Mouse (Mus musculus): ENCODE measurements at regions not wholly inside any gene's neighbourhood (a gene's known extent, or its start where the extent isn't known, plus 50 kb on each side); places are given as distances from the start of the nearest gene placed in this dataset.

DNA sequence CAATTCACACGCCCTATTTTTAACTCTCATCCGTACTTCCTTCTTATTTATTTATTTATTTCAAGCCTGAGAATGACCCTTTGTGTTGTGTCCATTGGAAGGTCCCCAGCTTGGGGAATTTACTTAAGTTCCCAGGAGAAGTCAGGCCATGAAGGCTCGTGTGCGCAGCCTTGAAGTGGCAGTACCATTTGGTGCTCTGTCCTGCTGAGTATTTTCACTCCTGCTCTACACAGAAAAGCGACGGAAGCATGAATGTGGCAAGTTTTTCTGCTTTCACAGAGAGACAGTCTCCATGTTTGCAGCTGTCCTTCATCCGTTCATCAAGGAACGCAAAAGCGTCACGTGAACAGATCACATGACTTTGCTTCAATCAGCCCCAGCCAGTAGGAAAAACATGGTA is 610.2 kb upstream of the Clint1 start:
- no peak for ATAC-seq (ENCODE audit: low TSS enrichment)

DNA sequence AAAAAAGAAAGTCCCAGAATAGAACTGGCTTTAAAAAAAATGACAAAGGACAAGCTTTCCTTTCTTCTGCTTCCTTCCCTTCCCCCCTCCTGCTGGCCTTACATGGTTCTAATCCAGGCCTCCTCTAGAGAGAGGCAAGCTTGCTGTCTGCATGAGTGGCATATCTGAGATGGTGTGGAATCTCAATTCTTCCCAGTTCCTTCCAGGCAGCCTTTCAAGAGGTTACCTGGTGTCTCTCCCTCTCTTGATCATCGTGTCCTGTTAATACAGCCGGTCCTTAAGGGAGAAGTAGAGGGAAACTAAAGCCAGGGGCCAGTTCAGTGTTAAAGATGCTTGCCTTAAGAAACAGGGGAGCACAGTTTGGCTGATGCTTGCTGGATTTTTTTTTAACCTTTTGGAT is 607.1 kb upstream of the Clint1 start:
- no peak for ATAC-seq (ENCODE audit: low TSS enrichment)

DNA sequence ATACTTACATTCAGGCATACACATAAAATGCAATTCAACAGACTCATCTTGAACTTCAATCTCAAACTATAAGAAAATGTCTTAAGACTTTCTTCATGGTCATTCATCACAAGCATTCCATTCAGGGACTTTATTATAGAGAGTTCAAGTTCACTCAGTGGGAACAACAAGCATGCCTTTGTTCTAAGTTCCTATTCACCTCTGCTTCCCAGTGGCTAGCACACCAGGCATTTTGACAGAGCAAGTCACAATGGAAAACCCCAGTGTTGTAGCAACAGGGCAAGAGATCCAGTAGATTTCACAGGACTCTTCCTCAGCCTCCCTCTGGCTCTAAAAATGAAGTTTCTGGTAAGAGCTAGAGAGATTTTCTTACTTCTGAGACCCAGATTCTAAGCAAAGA is 595.8 kb upstream of the Clint1 start:
- ATAC-seq (ENCODE audit: low TSS enrichment) = no peak

DNA sequence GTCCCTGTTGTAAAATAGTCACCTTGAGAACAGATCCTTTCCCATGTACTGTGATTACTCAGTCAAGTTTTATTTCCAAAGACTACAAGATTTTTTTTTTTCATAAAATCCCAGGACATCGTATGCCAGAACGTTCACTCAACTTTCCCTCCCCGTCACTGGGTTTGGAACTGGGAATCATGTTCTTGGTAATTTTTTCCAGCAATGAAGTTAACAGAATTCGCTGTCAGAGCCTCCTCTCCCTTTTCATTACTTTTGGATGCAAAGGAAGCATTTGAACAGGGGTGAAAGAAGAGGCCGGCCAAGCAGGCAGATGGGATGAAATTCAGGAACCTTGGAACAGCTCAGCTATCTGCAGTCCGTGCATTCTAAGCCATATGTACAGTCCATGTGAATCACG is 589.7 kb upstream of the Clint1 start:
- no peak for ATAC-seq (ENCODE audit: low TSS enrichment)

DNA sequence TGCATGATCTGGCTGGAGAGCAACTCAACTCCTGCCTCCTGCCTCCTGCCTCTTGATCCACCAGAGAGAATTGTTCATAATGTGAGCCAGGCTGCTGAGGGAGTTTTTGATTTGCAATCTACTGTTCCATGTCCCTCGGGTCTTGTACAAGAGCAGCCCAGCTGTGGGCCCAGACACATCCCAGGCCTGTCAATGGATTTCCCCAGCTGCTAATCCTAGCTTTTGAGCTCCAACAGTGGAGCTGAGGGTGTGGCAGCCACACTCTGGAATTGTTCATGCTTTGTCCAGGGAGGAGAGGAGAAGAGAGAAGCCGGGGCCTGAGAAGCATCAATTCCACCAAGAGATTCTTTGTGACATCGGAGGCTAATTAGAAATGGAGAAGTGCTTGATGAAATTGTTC is 587.9 kb upstream of the Clint1 start:
- ATAC-seq (ENCODE audit: low TSS enrichment) = no peak

DNA sequence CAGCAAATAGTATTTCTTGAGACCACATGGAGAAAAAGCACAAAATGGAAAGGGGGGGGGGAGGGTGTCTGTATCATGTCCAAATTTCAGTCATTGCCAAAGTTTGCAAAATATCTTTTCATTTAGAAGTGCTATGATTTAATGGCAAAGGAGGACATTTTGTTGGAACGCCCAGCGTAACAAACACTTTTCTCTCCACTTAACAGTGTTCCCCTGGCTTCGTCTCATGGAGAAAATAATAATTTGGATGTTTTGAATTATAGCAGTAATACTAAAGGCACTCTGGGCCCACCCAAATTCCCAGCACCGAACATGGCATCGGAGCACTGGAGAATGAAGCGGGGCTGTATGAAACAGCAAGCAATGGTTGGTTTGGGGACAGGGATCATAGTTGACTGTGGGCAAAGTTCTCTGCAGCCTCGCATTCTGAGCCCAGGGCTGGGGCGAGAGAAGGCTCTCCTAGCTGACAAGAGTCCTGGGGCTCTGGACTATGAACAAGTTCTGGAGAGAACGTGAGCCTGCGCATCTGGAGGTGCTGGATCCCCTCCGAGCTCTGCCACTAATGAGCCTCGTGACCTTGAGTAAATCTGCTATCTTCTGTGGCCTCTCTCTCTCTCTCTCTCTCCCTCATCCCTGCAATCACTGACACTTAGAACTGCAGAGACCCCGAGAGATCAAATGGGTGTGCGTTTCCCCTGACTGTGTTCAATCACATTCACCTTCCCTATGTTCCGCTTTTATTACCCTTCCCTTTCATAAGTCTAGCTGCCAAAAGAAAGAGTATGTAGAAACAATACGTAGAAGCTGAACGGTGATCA is 586.5 kb upstream of the Clint1 start:
- ATAC-seq (ENCODE audit: low TSS enrichment) = no peak

DNA sequence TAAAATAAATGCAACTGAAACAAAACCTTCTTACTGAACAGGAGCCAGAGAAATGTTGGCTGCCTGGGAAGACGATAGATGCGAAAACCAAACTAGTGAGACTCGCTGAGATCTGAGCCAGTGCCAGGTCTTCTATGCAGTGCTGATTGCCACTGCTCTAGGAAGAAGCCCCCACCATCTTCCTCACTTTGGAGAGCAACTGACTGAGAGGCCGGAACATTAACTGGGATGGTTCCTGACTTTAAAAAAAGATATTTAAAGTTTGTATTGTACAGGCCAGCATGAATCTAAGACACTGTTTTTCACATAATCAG is 585.9 kb upstream of the Clint1 start:
- ATAC-seq (ENCODE audit: low TSS enrichment) = no peak

DNA sequence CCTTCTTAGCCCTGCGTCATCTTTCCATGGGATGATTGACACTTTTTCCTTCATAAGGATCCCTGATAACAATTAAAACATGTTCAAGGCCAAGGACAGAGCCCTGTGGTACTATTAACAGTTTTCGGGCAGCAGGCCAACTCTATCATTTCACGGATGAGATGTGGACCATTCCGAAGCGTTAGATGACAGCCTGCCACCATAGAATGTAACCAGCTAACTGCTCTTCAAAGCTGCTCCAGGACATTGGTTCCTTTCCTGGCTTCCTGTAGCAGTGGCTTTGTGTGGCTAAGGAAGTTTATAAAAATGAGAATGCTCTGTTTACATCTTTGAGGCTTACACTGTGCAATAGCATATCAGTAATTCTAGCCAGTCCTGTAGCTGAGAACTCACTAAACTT is 582.6 kb upstream of the Clint1 start:
- no peak for ATAC-seq (ENCODE audit: low TSS enrichment)

DNA sequence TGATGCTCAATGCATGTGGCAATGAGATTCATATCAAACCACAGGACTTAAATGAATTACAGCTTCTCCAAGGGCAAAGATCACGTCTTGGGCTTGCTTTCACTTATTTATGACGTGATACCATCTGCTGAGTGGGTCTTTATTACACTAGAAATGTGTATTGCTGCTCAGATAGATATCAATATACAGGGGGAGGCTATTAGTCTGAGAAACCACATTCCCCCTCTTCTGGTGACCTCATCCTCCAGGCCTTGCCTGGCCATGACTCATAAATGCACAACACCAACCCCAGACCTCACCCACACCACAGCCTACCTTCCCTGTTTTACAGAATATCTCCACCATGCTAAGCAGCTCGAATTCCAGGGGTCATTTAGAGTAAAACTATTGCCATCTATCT is 580.6 kb upstream of the Clint1 start:
- no peak for ATAC-seq (ENCODE audit: low TSS enrichment)

DNA sequence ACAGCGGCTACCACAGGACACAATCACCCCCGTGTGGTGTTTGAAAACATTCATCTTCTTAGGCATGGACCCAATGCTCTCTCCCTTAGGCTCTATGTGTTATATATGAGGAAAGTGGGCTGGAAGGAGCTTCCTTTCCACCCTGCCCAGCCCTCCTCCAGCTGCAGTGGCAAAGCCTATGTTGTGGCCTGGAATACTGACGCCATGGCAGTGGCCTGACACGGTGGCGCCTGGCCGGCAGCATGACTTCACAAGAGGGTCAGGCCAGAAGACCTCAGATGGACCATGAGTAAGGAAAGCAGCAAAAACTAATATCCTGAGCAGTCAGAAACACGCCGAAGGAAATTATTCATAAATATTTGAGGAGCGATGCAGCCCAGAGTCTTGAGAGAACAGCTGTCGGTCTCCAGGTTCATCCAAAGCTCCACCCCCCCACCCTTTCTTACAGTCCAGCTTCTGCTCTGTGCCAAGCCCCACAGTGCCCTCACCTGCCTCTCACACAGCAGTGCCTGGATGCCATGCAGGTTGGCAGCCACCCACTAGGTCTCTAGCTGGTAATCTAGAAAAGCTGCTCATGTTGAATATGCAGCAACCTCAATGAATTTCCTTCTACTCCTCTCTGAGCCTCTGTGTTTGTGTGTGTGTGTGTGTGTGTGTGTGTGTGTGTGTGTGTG is 577.3 kb upstream of the Clint1 start:
- no peak for ATAC-seq (ENCODE audit: low TSS enrichment)

DNA sequence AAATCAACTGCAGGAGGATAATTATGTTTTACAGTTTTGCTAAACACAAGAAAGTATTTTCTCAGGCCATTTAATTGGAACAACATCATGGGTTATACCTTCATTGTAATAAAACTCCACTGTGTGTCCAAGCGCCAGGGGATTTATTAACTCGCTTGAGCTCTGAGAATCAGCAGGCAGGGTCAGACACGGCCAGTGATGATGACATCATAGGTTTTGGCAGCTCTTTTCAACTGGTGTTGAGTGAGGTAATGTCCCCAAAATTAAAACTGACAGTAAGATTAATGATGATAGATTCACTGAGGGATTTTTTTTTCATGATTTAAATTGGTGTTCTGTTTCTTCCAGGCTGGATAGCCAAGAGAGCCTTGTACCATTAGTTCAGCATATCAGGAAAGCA is 576.7 kb upstream of the Clint1 start:
- ATAC-seq (ENCODE audit: low TSS enrichment) = no peak

DNA sequence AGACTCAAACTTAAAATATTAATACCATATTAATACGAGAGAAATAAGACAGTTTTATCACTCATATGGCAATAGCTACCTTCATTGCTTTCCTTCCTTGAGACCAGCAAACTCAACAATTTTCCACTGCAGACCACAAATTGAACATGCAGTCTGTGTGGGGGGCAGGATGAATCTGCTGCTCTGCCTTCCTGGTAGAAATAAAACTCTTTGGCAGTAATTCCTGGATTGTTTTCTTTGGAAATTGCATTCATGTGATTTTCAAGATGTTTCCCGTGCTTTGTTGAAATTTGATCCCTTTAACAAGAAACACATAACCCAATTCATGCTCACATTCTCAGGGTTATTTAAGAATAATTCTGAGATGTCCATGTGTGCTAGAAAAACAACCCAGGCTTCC is 555.1 kb upstream of the Clint1 start:
- no peak for ATAC-seq (ENCODE audit: low TSS enrichment)

DNA sequence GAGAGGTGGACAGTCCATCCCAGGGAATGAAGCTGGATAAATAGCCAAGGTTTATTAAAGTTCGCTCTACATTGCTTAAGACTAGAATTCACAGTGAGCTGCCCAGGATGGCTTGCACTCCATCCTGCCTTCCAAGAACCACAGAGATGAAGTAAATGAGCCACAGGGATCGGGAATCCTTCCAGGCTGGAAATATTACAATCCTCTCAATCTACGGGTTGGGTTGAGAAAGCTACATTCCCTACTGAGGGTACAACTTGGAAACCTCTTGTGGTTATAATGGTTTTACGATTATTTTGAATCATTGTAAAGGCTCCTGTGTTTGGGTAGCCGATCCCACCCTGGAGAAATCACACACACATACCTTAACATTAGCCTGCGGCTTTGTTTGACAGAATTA is 539.9 kb upstream of the Clint1 start:
- ATAC-seq (ENCODE audit: low TSS enrichment) = no peak

DNA sequence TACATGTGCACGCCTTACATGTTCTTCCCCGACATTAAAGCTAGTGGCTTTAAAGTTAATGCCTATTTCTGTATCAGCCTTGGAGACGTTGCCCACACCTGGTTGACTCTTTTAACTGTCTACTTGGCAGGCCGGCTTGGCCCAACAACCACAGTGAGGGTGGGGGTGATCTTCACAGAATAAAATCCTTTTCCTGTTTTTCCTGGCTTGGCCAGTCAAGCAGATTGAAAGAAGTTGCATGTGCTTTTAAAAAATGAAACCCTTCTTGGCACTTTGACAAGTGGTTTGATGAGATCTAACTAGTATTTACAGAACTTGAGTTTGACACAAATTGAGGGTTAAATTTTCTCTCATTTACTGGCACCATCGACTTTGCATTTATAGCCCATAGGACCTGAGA is 528.1 kb upstream of the Clint1 start:
- no peak for ATAC-seq (ENCODE audit: low TSS enrichment)

DNA sequence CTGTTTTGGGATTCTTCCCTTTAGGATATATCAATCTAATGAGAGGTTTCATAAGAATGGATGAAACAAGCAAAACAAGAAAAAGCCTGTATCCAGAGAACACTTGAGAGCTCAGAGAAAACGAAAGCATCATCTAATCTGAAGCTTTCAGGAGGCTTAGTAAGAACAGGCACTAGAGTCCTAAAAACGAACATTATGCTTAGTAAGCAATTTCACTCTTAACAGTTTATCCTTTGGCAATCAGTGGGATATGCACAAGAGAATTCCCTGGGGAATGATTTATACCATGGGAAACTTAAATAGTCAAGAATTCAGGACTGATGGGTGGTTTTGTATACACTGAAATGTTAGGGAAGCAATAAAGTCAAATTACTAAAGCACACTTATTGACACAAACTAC is 521.5 kb upstream of the Clint1 start:
- ATAC-seq (ENCODE audit: low TSS enrichment) = no peak

DNA sequence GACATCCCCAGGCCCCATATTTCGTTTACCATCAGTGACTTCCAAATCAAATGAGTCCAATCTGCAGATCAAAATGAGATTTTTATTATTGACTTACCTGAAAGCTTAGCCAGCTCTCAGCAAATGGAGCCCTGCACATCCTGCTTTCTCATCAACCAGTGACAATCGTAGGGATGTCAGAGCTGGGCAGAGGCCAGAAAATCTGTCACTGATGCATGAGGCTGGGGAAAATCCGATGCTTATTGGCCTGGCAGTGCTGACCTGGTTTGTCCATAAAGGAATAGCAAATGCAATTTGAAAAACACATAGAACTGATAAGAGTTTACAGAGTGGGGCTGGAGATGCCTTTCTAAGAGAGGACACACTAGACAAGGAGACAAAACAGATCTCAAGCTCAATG is 518.1 kb upstream of the Clint1 start:
- ATAC-seq (ENCODE audit: low TSS enrichment) = no peak

DNA sequence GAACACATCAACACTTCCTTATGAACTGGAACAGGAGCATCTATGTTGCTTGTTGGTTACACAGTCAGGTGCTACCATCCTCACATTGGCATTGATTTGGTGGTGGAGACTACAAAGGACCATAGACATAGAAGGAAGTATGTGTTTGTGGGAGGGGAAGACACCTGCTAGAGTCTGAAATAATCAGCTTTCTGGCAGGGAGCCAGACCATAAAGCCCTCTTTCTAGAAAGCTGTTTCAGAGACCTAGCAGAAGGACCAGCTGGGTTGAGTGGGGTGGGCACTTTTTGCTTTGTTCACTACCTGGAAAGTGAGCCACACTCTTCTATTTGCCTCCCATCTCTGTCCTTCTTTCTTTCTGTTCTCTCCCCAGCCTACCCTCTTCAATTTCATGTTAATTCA is 502.5 kb upstream of the Clint1 start:
- no peak for ATAC-seq (ENCODE audit: low TSS enrichment)

DNA sequence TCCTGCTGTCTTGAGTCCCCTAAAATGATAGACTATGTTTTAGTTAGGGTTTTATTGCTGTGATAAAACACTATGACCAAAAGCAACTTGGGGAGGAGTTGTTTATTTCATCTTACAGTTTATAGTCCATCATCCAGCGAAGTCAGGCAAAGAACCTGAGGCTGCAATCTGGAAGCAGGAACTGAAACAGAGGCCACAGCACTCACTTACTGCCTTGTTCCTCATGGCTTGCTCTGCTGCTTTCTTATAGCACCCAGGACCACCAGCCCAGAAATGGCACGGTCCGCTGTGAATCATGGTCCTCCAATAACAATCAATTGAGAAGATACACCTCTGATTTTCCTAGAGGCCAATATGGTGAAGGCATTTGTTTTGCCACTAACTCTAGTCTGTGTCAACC is 486.5 kb upstream of the Clint1 start:
- no peak for ATAC-seq (ENCODE audit: low TSS enrichment)

DNA sequence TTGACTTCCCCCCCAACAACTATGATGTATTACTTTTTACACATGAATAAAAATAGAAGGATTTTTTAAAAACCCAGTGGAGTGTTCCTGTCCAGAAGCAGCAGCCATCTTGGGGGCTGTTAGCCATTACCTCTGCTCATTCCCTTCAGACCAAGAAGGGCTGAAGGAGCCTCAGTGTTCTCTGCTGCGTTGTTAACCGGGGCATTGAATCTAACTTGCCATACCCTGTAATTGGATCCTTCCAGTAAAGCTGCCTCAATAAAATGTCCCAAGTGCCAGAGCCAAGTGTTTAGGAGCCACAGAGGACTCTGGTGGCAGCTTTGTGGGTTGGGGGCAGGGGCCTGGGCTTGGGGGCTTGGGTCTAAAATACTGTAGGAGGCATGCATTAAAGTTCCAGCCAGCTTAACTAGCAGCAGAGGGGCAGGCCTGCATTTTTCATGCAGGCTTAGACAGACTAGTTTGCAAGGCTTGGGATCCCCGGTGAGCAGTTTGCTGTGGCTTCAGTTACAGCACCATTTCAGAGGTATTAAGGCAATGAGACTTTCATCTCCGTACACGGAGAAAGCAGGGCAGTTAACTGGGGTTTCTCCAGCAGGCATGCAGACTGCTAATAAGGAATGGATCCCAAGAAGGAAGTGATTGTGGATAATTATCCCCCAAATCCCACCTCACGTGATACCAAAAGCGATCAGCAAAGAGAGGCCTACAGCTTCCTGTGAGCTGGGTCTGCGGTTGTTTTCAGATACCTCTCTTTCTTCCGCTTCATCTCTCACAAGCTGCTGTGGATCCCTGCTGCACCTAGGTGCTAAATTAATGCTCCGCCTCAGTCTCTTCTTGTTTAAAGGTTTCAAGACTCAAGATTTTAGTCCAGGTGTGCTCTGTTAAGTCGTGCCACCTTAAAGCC is 462.4 kb upstream of the Clint1 start:
- no peak for ATAC-seq (ENCODE audit: low TSS enrichment)

DNA sequence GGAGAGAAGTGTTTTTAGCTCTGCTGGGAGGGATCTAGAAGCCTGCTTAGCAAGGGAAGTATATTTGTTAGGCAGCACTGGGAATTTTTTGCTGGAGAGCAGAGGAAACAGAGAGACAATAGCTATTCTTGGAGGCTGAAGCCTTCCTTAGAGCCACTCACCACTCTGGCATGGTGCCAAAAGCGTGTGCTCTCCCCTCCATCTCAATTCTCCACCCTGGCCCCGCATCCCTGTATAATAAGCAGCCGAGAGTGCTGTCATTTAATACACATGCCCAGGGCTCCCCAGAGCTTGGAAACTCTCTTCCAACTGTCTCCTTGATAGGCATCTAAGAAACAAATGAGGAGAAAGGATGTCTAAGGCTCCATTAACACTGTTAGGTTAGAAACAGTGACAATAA is 455.8 kb upstream of the Clint1 start:
- no peak for ATAC-seq (ENCODE audit: low TSS enrichment)

DNA sequence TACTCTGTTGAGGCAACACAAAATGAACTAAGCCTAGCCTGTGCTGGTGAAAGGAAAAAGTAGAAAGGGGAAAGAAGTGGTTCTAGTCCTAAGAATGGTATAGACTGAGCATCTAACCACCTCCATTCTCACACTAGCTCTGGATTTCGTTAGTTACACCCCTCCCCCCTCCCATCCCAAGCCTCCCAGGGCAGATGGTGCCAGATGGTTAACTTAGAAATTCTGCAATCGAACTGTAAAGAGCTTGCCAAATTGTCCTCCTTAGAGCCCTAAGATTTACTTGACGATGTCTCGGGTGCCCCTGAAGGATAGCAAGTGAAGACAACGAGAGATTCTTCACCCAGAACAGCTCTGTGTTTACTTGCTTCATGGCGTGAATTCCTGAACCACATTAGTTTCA is 453.7 kb upstream of the Clint1 start:
- peak; percentile 78 for ATAC-seq (ENCODE audit: low TSS enrichment)

DNA sequence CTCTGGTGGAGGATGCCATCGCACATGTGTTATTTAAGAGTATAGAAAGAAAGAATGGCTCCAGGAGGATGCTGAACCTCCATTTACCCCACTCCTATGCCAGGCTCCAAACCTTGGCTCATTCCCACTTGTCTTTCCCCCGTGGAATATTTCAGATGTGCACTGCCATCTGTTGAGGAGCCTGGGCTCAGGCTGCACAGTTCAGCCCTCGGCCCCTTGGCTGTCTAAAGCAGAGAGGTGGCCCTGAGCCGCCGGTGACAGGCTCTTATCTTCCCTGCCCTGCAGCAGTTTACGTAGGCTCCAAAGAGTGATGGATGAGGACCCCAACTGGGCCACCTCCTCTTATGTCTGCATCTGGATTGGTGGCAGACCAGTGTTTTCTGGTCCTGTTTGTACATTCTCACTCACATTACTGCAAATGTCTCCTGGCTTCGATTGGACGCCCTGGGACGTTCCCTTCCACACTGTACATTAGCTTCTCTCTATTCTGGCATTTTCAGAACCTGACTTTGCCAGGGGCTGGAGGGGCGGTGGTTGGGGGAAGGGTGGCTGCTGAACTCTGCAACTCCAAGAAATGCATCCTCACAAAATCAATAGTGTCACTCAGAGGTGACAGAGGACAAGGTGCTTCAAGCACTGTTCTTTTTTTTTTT is 447.3 kb upstream of the Clint1 start:
- ATAC-seq (ENCODE audit: low TSS enrichment) = no peak

Measured in frontal cortex, adult (tissue).